Mouse (Mus musculus): ENCODE results near the gene Rap1gap2.
A peak's percentile ranks its signal among the peaks of the same experiment; 100 is the strongest.

Gene Rap1gap2

DNA sequence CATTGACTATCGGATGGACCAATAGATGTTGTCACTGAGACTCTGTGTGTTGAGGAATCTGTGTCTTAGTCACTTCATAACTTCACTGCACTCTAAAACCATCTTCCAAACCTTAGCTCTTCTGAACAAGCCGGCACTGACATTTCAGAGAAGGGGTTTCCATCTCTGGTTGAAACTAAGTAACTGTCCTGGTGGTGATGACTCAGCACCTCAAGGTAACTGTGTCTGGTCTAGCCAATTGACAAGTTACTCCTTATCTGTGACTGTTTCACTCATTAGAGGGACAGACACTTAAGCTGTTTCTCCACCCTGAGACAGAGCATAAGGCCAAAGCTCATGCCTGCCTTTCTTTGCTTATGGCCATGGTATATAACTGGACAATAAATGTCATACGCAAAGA is 114.1 kb downstream of the Rap1gap2 start:
- no peak for DNase-seq

DNA sequence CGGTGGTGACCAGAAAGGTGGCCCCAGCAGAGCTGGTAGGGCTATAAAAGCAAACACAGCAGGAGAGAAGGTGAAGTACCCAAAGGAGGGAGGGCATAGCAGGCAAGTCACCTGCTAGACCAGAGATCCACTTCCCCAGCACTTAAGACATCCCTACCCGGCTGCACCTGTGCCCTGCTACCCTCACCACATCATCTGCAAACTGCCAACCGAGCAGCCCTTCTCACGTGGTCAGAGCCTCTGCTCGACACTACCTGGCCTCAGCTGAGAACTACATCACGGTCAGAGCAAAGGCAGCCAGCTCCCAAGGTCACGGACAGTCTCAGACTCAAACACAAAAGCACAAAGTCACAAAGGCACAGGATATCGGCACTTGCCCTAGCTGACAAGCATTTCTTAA is 116.8 kb downstream of the Rap1gap2 start:
- peak; percentile 88 for DNase-seq

DNA sequence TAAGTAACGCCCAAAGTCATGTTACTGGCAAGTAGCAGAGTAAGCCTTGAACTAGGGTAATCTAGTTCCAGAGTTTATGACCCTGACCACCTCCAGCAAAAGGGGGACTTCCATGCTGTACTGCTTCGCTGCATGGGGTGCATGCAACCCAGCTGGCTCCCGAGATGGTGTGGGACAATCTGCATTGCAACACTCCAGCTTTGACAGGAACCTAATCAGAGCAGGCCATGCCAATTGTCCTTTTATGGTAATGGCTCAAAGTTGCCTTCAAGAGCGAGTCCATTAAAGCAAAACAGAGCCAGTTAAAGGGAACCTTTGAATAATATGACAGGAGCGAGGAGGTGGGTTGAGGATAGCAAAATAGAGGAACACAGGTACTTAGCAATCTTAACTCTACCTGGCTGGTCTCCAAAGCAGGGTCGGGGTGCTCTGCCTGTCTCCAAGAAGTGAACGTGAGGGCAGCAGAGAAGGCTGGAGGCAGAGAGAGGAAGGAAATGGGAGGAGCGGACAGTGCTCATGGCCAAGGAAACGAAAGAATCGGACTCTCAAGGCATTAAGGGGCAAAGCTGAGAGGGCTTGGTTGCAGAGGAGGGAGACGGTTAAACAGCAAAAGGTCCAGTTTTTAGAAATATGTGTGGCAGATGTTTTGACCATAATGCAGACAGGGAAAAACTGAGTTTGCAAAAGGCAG is 117.4 kb downstream of the Rap1gap2 start:
- peak; percentile 97 for DNase-seq

DNA sequence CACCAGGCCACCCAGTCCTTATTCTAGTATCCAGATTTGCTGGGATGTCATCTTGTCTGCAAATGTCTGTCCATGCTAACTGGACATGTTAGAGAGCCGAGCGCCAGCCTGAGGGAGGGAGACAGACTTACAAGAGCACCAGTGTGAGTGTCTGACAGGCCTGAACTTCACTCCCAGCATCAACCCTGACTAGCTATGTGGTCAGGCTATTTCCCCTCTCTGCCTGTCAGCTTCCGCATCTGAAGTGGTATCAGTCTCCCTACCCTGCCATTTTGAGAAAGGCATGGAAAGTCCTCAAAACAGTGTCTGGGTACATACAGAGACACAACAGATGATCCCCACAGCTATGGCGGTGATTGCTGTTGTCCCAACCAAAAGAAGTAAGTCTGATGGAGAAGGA is 119.6 kb downstream of the Rap1gap2 start:
- peak; percentile 94 for DNase-seq

DNA sequence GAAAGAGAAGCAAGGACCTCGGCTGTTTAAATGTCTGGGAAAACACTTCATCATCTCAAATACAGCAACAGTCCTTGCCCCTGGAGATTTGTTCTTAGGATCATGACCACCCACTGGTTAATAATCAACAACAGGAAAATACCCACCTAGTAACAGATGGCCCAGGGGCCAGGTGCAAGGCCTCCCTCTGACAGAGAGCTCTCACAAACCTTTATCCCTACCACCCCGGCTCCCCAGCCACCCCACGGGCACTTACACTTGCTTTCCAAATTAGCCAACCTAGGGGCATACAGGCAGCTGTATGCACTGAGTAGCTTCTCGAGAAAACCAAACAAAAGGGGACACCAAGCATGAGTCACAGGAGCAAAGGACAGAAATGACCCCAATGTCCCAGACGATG is 121.5 kb downstream of the Rap1gap2 start:
- DNase-seq: no peak

DNA sequence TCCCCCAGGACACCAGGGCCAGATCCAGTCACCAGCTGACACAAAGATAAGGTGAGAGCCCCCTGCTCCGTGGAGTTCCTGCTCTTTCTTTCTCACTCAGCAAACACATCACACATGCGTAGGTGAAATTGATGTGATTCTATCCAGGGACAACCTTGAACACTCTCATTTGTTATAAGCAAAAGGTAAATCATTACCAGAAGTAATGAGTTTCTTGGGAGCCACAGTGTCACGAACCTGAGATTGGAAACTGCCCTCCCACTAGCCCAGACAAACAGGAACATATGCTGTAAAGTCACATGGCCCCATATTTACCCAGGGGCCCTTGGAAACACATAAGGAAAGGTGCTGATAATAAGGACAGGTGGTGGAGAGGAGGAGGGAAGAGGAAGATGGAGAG is 122.8 kb downstream of the Rap1gap2 start:
- DNase-seq: no peak

DNA sequence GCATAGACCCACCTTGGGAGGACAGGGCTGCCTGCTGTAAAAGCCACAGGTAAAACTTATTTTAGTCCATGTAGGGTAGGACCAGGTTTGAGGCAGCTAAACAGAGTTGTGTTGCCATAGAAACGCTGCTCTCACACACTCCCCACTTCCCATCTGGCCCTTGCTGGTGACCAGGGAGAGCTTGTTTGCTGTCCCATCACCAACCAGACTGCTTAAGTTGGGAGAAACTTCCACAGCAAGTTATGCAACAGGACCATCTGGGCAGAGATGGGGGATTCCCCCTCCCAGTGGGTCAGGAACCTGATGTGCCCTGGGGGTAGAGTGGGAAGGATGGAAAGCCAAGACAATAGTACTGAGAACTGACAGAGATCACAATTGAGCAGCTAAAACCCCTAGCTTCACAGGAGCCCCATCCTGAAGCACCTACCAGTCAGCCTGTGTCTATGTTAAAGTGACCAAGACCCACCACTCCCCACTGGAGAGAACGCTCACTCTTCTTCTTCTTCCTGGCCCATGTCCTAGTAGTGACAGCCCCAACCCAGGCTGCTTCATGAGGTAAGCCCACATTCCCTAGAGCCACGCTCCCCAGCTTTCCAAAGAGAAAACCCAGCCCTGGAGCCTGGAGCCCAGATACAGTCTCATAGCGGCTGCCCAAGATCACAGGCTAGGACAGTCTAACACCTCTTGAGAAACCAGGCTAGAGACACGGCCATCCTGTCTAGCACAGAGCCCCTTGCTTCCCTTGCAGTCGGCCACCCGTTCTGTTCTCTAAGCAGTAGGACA is 125.1 kb downstream of the Rap1gap2 start:
- peak; percentile 97 for DNase-seq

DNA sequence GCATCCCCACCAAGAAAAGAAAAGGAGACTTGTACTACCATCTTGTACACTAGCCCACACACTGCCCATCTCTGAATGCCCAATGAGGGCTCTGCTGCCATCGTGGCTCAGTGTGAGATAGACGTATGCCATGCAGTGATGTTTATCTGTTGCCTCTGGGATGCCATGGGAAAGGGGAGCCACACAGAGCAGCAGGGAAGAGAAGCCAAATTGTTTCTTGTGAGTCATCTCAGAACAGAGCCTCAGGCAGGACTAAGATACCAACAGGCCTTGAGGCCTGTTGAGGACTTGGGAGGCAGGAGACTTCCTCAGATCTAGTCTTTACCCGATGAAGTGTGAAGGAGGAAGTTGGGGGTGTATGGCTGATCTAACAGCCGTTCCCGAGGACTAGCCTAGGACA is 126.8 kb downstream of the Rap1gap2 start:
- no peak for DNase-seq

DNA sequence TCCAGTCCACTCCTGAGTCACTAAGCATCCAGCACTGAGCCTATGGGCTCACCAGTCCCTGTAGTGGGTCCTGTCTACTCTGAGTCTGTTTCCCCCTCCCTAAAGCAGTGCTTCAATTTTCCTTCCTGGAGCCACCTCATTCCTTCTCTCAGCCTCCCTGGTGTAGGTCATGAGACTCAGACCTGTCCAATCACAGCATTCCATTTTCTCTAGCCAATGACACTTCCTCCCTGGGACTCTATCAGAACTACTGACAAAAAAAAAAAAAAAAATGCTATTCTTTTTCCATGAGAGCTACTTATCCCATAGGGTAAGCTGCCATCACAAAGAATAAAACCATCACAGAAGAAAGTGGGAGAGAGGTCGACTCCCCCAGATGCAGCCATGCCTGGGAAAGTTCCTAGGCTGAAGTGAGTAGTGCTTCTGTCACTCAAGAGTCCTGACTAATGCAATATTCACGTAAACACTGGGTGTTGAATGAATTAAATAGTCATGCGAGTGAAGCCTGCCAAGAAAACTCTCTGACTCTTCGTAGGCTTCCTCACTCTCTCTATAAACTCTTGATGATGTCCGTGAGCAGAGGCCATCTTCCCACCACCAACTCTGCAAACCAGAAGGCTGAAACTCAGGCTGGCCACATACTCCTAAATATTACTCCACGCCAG is 127.4 kb downstream of the Rap1gap2 start:
- no peak for DNase-seq

DNA sequence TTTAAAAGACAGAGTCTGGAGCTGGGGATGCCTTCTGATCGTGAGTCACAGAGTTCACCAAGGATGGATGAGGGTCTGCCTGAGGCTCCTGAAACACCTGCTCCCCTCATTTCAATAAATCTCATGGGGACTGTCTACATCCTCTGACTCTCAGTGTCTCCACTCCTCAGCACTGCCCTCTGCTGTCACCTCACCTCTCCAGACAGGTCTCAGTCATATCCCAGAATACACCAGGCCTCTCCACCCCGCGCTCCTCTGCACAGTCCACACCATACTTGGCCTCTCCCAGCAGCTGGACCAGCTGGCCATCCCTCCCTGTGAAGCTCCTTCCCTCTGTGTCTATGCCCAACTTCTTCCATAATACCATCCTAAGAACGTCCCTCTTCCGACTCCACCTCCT is 128.9 kb downstream of the Rap1gap2 start:
- peak; percentile 91 for DNase-seq

DNA sequence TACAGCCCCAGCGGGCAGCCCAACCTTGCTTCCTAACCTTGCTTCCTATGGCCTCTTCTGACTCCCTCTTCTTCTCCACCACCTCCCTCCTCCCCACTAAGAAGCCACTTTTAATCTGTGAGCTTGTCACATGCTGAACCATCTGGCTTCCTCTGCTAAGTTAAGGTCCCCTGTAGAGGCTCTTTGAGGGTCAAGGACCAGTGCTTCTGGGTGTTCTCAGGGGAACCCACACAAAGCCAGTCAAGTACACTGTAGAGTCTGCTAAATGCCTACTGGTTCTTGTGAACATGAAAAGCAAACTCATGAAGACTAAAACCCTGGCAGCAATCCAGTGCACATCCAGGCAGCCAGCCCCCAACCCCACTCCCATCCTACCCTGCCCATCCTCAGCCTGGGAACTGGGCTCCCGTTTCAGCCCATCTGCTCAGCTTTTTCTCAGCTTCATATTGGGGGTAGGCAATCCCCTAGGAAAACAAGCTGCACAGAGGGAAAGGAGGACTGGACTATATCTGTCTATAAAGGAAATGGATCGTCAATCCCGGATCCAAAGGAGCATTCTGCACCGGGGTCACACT is 130.9 kb downstream of the Rap1gap2 start:
- DNase-seq: no peak

DNA sequence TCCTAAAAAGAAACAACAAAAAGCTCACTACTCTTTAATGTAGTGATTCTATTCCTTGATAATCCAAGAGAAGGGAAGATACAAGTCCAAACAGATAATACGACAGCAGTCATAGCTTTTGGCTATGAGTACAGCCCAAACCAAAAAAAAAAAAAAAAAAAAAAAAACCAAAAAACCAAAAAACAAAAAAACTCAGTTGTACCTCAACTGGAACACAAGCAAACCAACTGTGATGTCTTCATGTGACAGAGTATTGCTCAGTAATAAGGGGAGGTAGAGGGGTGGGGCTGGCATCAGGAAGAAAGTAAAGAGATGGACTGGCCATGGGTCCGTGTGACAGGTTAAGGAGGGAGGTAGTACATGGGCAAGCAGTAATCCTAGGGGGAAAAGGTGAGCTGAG is 131.8 kb downstream of the Rap1gap2 start:
- no peak for DNase-seq

DNA sequence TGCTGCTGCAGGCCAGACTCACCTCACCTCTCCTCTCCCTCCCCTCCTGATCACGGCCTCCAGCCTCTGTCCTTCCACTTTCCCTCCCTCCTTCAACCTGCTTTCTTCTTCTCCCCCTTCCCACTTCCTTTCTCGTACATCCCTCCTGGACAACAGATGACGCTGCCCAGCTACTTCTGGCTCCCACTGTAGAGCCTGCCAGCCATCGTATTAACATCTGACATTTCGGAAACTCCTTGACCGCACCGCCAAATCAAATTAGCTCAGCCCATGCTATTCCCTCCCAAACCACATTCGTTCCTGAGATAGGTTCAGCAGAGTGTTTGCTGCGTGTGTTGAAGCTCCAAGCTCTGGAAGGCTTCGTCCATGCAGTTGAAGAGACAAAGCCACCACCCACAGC is 138.0 kb downstream of the Rap1gap2 start:
- DNase-seq: no peak

DNA sequence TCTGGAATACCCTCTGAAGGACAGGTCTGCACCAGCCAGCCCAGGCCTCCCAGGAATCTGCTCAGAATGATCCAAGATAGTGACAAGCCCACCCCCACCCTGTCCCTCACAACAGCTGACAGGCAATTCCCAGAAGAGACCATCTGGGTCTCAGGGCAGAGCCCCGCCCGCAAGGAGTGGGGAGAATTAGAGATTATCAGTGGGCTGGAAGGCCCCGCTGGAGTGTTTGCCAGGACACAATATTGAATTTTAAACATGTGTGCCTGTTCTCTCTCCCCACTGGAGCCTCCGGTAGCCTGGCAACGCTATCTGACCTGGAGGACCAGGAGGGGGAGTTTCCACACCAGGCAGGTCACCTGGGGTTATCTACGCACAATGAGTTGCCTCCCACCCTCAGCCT is 142.5 kb downstream of the Rap1gap2 start:
- DNase-seq: no peak

DNA sequence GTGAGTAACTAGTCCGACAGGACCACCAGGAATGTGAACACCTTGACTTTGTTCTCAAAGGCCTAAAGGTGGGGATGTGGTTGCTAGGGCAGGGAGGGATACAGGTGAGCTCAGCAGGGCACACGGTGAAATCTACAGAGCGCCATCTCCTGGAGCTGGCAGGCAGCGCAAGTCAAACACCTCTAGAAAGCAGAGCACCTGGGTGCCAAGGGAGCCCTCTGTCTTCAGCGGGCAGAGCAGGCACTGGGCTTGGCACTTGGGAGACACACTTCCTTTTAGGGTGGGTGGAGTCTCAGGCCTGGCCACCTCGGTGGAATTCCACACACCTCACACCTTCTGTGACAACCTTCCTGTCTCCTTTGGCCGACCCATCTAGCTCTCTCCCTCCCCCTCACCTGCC is 145.0 kb downstream of the Rap1gap2 start:
- no peak for DNase-seq

DNA sequence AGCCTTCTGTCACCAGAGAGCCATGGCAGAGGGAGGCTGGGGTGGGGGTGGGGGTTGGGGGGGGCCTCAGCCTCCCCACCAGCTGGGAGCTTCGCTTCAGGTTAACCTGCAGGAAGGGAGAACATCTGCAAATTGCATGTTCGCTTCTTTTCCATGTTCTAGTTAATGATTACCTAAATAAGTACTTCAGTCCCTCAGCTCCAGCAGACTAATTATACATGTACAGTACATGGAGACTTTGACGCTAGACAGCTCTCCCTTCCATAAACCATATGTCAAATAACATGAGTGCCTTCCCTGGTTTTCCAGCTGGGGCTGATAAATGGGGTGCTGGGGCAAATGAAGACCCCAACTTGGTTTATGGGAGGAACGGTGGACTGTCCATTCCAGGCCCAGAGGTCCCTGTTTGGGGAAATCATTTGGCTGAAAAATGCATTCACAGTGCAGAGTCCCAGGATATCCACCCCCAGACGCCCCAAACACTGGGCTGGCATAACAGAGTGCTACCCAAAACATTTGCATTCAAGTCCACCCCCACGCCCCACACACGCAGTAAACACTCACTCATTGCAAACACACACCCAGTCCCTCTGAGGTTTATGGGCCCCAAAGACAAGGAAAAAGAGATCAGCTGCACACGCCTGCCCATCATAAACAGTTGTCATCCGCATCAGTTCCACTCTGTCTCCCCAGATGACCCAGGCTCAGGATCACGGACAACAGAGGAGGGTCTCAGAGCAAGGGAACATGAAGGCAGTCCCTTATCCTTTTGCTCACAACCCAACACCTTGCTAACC is 146.3 kb downstream of the Rap1gap2 start:
- DNase-seq: no peak

DNA sequence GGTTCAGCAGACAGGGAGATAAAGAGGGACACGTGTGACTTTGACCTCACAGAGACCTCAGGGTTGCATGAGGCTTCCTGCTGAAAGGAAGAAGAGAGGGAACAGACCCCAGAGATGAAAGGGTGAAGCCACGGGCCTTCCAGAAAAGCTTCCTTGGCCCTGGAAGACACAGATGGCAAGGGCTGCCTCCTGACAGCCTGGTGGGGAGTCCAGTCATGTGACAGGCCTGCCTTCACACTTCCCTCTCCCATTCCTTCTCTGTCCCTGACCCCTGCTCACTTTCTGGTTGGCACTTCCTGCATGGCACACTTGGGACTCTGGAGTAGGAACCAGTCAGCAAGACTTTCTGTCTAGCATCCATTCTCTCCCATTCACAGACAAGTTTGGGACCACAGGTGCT is 148.1 kb downstream of the Rap1gap2 start:
- DNase-seq: no peak

DNA sequence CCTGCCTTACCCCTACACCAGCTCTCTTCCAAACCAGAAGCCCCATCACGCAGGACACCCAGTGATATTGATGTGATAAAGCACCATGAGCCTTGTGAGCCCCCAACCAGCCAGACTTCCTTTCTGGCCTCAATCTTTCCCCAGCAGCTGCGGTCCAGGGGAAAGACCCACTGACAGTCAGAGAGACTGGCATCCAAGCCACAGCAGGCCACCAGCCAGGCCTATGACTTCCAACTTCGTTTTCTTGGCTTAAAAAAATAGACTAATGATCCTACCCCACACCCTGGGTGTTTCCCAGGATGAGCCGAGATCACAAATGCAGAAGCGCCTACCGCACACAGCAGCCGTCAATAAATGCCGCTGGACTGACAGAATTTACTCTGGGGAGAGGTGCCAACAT is 151.1 kb downstream of the Rap1gap2 start:
- no peak for DNase-seq

DNA sequence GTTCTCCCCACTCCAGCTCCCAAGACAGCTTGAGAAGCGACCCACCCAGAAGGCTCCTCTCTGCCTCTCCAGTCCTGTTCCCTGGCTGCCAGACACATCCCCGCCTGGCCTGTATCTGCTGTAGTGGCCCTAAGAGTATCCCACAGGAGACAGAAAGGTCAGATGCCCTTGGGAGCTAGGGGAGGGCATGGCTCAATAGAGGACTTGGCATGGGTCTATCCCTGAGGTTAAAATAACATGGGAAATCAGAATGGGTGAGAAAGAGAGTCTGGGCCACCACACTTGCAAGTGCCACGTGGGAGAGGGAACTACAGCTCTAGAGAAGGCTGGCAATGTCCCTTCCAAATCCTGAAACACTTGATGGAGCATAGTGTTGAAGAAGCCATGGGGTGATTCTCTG is 152.3 kb downstream of the Rap1gap2 start:
- peak; percentile 96 for DNase-seq

DNA sequence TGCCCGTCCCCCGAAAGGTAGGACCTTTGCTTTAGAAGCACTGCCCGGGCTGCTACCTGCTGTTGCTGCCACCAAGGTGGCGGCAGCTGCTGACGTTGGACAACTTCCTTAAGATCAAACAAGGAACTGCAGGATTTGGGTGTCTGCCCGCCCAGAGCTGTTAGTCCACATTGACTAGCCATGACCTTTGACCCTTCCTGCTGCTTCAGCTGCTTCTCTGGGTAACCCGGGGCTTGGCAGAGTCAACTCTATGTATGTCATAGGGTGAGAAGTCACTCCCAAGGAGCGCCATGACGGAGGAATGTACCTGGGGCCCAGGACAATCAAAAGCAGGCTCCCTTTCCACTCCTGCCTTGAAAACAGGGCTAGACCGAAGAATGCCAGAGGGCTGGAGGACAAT is 153.5 kb downstream of the Rap1gap2 start:
- DNase-seq: no peak

DNA sequence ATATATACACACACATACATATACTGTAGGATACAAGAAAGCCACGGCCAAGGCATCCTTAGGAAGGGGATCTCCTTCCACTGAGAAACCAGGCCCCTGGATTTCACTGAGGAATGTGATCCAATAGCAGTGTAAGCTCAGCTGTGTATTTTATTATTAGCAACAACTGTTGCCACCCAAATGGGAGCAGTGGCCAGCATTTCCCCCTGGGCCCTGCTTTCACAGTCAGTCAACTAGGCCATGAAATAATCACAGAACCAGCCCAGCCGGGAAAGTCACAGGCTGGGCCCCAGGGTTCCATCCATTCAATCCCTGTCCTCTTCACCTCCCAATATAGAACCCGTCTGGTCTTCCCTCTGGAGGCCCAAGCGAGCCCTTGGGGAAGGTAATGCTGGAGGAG is 162.2 kb downstream of the Rap1gap2 start:
- DNase-seq: peak; percentile 96

DNA sequence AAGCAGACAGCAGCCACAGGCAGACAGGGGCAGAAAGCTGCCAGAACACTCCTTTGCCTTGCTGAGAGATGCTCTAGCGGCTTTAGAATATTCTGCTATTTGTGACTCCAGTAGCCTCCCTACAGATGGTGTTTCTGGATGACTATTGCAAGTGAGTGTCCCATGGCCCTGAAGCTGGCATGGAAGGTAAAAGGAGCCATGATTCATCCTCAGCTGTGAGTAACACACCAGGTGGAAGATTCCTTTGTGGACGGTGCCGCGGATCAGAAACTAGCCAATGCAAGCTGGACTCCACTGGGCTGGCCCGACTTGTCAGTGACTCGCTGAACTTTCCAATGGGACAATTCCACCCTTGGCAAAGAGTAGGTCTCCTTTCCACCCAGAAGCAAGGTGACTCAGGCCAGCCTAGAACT is 162.7 kb downstream of the Rap1gap2 start:
- peak; percentile 91 for DNase-seq

DNA sequence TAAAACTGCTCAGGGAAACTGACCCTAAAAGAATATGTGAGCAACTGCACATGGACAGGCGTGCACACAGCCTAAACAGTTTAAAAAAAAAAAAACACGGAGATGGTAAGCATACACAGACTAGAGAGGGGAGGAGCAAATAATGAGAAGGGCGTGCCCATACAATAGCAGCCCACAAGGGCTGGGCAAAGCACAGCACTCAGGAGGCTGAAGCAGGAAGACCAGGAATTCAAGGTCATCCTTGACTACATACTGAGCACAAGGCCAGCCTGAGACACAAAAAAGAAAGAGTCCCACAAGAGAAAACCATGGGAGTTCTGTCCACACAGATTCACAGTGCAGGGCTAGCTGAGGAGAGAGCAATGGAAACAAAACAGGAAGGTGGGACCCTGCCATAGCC is 165.1 kb downstream of the Rap1gap2 start:
- DNase-seq: no peak

Data from heart, adult 11 months (tissue).